Mouse (Mus musculus) thymus, postnatal 14 days (tissue): ENCODE data around the gene Smim17.
"Not testable (repeated sequence)": the region's sequence is repeated elsewhere in the genome, so short reads cannot be mapped to it uniquely, and the experiment has no call there.

Experiments
- DNase-seq: peaks from one replicate; pipeline ENCODE4 v3.0.0; 2021

Smim17 gene

GRCm38 (mm10) chr7:6397996-6398975, at the start of gene Smim17:
Gene Smim17, plus strand, starts transcription at chr7:6398715.
- peak; percentile 65 for DNase-seq

DNA sequence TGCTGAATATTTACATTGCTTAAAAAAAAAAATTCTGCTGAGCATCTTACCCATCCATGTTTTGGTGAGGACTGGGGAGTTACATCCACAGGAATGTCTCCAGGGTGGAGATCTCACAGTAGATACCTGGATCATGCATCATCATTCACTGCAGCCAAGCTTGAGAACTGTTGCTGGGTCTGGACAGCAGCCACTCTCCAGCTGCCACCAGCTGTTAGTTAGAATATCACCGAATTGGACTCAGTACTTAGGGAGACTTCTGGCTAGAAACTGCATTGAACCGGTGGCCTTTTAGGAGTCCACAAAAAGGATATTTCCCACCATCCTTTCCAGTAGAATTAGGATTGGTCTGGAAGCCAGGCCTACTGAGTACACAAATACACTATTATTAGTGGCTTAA, 40.4 kb upstream of the Smim17 start:
- DNase-seq, result no peak

DNA sequence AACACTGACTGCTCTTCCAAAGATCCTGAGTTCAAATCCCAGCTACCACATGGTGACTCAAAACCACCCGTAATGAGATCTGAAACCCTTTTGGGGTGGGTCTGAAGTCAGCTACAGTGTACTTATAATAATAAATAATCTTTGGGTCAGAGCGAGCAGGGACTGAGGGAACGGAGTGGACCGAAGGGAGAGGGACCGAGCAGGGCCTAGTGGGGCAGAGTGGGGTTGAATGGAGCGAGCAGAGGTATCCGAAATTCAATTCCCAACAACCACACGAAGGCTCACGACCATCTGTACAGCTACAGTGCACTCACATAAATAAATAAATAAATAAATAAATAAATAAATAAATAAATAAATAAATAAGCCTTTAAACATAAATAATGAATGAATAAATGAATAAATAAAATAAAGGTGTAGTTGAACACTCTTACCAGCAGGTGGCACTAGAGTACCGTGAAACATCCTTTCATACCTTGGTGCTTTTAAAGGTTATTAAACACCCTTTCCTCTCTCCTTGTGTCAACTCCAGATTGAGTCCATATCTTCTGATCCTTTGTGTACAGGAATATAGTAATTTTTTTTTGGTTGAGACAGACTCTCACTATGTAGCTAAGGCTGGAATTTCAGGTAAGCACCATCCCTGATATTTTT, 39.5 kb upstream of the Smim17 start:
- DNase-seq, result peak; percentile 20

GRCm38 (mm10) chr7:6360477-6361060, 37.9 kb upstream of the Smim17 start:
- no peak for DNase-seq

DNA sequence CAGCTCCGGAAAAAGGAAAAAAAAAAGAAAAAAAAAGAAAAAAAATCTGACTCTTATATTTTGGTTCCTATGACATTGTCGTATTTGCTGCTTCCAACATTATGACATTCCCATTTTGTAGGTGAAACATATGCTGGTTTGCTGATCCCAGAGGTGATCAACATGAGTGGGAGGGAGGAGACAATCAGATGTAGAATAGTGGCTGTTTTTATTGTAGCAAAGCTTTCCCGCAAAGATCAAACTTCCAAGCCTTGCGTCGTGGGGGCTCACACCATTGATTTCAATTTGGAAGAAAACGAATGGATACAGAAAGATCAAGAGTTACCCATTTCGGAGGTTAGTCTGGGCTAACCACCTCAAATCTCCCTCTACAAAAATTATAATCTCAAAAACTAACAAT, 36.8 kb upstream of the Smim17 start:
- DNase-seq, result no peak

DNA sequence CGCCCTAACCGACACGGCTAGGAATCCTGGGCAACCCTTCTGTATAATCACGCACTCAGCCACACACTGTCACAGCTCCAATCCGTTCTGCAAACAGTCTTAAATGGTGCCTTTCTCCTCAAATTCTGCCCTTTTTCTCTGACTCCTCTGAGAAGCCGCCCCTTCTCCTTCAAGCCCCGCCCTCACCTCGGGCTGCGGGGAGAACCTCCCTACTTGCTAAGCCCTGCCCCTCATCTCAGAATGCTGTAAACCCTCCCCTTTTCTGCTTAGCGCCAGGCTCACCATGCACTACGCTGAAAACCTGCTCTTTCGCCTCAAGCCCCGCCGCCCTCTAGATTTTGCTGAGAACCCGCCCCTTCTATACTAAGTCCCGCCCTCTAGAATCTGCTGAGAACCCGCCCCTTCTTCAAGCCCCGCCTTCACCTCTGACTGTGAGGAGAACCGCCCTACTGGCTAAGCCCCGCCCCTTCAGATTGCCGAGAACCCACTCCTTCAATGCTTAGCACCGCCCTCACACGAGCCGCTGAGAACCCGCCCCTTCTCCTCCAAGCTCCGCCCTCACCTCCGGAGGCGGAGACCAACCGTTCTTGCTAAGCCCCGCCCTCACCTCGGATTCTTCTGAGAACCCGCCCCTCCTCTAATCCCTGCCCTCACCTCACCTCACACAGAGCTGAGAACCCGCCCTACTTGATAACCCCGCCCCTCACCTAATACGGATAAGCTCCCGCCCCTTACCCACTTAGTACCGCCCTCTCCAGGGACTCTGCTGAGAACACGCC, 36.1 kb upstream of the Smim17 start:
- peak; percentile 91 for DNase-seq

GRCm38 (mm10) chr7:6363047-6363488, 35.4 kb upstream of the Smim17 start, which contains the start of gene Zfp78:
Gene Zfp78, plus strand, starts transcription at chr7:6363280.
- DNase-seq, result peak; percentile 82

GRCm38 (mm10) chr7:6364761-6365160, 33.8 kb upstream of the Smim17 start:
- no peak for DNase-seq

DNA sequence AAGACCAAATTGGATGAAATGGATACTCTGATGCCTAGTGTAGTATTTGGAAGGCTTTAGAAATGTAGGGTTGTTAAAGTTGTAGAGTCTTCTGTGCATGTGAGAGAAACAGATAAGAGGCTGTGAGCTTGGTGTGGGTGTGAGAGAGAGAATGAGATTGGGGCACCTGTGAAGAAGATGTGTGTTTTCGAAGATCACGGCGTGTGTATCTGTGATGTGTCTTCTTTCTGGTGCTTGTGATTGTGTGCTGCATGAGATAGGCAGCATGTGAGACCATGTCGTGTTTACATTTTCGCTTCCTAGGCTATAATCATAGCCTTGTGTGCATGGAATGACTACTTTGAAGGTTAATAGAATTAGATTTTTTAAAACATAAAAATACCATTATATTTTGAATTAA, 31.3 kb upstream of the Smim17 start:
- DNase-seq, result no peak

GRCm38 (mm10) chr7:6368146-6368545, 30.4 kb upstream of the Smim17 start:
- not testable (repeated sequence) for DNase-seq

- DNase-seq, result no peak
Observed at GRCm38 (mm10) chr7:6369460-6369859, 29.1 kb upstream of the Smim17 start.

DNA sequence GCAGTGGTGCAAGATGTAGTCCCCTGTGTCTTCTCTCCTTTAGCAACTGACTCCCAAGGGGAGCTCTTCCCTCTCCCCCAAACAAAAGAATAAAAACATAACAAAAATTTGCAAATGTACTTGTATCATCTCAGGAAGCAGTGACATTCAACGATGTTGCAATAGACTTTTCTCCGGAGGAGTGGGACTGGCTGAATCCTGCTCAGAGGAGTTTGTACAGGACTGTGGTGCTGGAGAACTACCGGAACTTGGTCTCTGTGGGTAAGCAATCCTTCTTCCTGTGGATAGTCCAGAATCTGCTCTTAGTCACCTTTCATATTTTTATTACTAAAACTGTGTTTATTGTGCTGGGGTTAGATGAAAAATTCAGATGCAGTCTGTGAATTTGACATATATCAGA, 25.5 kb upstream of the Smim17 start:
- DNase-seq, result no peak

DNA sequence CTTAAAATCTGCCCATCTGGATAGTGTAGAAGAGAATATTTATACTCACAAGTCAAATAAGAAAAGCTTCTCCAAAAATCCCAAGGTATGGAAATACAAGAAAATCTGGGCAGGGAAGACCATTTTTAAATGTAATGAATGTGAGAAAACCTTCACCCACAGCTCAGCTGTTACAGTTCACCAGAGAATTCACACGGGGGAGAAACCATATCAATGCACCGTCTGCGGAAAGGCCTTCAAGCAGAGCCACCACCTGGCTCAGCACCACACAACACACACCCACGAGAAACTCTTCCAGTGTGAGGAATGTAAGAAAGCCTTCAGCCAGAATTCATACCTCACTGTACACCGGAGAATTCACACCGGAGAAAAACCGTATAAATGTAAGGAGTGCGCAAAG, 20.1 kb upstream of the Smim17 start:
- no peak for DNase-seq

DNA sequence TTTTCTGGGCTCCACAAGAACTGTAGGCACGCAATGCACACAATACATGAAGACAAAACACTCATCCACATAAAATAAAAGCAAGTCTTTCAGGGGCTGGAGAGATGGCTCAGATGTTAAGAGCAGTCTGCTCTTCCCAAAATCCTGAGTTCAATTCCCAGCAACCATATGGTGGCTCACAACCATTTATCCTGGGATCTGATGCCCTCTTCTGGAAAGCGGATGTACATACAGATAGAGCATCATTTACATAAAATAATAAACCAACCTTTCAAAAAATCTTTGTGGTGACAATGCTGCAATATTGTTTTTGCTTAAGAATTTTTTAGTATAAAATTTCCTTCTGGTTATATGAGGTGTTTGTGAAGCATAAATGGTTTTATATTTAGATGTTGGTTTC, 17.1 kb upstream of the Smim17 start:
- no peak for DNase-seq

DNA sequence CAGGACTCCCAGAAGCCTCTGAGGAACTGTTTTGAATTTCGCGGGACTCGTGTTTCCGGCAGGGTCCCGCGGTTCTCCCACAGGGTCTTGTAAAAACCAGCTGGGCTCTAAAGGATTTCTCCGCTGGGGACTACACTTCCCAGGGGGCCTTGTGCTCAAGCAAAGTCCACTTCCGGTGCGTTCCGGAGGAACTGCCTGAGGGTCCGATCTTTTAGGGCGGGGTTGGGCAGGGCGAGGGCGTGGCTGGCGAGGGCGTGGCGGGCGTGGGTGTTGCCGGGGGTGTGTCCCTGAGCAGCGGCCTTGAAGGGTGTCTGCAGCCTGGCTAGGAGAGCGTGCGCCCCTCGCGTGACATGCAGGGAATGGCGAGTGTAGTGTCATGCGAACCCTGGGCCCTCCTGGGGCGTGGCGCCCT, 15.5 kb upstream of the Smim17 start, which contains the start of gene Zfp28:
Gene Zfp28, plus strand, starts transcription at position 252 of the 412 bp plus-strand sequence.
- DNase-seq, result peak; percentile 95

- no peak for DNase-seq
Observed at GRCm38 (mm10) chr7:6384011-6384410, 14.5 kb upstream of the Smim17 start.

GRCm38 (mm10) chr7:6386995-6387394, 11.5 kb upstream of the Smim17 start:
- DNase-seq, result no peak

DNA sequence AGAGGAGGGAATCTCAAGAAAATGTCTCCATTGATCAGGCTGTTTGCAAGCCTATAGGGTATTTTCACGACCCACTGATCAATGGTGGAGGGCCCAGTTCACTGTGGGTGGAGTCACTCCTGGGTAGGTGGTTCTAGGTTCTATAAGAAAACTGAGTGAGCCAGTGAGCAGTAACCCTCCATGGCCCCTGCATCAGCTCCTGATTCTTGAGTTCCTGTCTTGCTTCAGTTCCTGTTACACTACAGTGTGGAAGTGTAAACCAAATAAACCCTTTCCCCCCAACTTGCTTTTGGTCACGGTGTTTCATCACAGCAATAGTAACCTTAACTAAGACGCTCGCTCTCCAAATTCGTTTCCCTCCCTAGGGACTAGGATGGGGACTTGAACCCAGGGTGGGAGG, 9.5 kb upstream of the Smim17 start:
- DNase-seq, result no peak

DNA sequence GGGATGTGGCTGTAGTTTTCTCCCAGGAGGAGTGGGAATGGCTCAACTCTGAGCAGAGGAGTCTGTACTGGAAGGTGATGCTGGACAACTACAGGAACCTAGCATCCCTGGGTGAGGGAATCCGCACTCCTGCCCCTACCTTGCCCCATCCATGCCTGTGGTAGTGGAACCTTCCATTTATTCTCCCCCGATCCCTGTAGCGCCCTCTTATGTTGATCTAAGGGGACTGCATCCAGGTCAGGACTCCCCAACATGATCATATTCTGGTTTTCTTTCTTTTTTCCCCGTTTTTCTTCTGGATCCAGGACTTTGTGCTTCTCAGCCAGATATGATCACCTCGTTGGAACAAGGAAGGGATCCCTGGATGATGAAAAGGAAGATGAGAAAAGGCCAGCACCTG, 9.1 kb upstream of the Smim17 start:
- DNase-seq, result no peak

DNA sequence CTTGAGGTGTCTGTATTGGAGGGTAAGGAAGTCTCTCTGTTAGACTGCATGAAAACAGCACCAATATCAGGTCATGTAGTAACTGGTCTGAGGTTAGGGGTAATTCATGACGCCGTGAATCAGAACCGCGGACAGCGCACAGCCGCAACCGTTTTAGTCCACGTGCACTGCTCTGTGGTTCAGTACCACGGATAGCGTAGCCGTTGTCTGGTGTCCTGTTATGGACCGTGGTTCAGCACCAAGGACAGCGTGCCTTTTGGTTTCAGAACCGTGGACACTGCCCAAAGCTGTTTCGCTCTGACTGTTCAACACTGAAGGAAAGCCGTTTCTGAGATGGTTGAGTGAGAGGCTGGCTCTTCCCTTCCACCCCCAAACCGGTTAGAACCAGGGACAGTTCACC, 11.5 kb downstream of the Smim17 start, which contains the start of gene Gm20715:
Gene Gm20715, plus strand, starts transcription at position 235 of the 400 bp plus-strand sequence.
- DNase-seq, result peak; percentile 73

- no peak for DNase-seq
Observed at GRCm38 (mm10) chr7:6414626-6415441, 16.3 kb downstream of the Smim17 start.

- no peak for DNase-seq
Observed at GRCm38 (mm10) chr7:6415442-6415787, 16.9 kb downstream of the Smim17 start.
